Mouse (Mus musculus): ENCODE measurements around the gene Dgkg.

Dgkg gene

GRCm38 (mm10) chr16:22589619-22590018 lies 67.4 kb downstream of the Dgkg start:
- no peak for DNase-seq

GRCm38 (mm10) chr16:22586151-22586836 lies 70.7 kb downstream of the Dgkg start:
- DNase-seq = no peak

GRCm38 (mm10) chr16:22585523-22585922 lies 71.5 kb downstream of the Dgkg start:
- DNase-seq = no peak

GRCm38 (mm10) chr16:22583401-22583800 lies 73.6 kb downstream of the Dgkg start:
- DNase-seq = no peak

GRCm38 (mm10) chr16:22582173-22582929 lies 74.7 kb downstream of the Dgkg start:
- no peak for DNase-seq

- peak; percentile 35 for DNase-seq
These were observed 76.9 kb downstream of the Dgkg start for GRCm38 (mm10) chr16:22580103-22580502.

GRCm38 (mm10) chr16:22578883-22579282 lies 78.1 kb downstream of the Dgkg start:
- no peak for DNase-seq

- DNase-seq = peak; percentile 35
These were observed 79.4 kb downstream of the Dgkg start for GRCm38 (mm10) chr16:22577656-22578055.

- no peak for DNase-seq
These were observed 82.9 kb downstream of the Dgkg start for GRCm38 (mm10) chr16:22574164-22574563.

- DNase-seq = no peak
These were observed 84.2 kb downstream of the Dgkg start for GRCm38 (mm10) chr16:22572641-22573341.

- DNase-seq = no peak
These were observed 92.1 kb downstream of the Dgkg start for GRCm38 (mm10) chr16:22564907-22565272.

GRCm38 (mm10) chr16:22564259-22564906 lies 92.6 kb downstream of the Dgkg start:
- DNase-seq = peak; percentile 66

- DNase-seq = no peak
These were observed 93.4 kb downstream of the Dgkg start for GRCm38 (mm10) chr16:22563594-22563993.

- no peak for DNase-seq
These were observed 102.0 kb downstream of the Dgkg start for GRCm38 (mm10) chr16:22554996-22555395.

- DNase-seq = no peak
These were observed 104.7 kb downstream of the Dgkg start for GRCm38 (mm10) chr16:22552351-22552750.

GRCm38 (mm10) chr16:22551231-22552000 lies 105.6 kb downstream of the Dgkg start:
- DNase-seq = no peak

- DNase-seq = no peak
These were observed 107.7 kb downstream of the Dgkg start for GRCm38 (mm10) chr16:22549346-22549745.

GRCm38 (mm10) chr16:22548167-22549080 lies 108.6 kb downstream of the Dgkg start:
- DNase-seq = peak; percentile 85

- no peak for DNase-seq
These were observed 109.3 kb downstream of the Dgkg start for GRCm38 (mm10) chr16:22547741-22548140.

GRCm38 (mm10) chr16:22545799-22546198 lies 111.2 kb downstream of the Dgkg start:
- no peak for DNase-seq

- peak; percentile 43 for DNase-seq
These were observed 111.9 kb downstream of the Dgkg start for GRCm38 (mm10) chr16:22545016-22545561.
